8 mouse cellular contexts compared by ENCODE assay signal in the genomic region with DNA sequence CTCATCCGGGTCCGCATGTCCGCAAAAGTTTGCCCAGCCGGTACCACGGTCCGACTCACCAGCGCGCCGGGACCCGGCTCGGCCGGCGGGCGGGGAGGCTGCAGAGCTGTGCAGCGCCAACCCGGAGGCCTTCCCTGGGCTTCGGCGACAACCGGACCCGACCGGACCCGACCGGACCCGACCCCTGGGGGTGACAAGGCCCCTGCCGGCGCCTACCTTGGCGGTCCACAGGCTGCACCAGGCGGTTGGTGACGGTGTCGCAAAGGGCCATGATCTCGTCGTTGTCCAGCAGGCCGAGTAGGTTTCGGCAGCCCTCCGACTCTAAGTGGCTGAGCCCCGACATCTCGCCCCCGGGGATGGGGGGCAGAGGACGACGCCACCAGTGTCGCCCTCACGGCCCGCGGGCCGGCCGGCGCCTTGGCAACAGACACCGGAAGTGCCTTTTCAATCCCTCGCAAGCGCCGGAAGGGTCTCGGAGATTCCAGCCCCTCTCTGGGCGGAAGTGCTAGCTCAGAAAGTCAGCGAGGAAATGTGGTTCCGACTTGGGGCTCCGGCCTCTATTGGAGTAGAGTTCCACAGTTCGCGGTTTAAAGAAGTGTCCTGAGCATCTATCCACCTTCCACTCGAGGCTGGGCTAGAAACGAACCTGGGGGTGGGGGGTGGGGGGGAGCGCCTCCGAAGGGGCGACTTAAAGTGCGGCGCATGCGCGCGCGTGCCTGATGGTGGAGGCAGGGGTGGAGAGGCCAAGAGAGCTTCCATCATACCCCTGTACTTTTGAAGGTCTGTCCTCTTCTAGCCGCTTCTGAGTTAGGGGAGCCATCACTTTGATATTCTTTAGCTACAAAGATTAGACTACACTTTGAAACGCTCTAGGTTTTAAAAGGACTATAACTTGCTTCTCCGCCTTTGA. TPM values are rescaled to one million over a fixed set of nuclear protein-coding genes. Genes with fewer than 3 reads are reported as not detected.
DNase-seq lines count a peak whose midpoint lies in the region; ATAC-seq and TF ChIP-seq lines count a peak whose summit lies in the region.

A gene (minus strand): TSS at position 641 of the 910 bp plus-strand sequence.

- H3K27me3 ChIP-seq in heart, embryonic 11.5 days (ENCODE audit: control insufficient read depth, insufficient read depth, low read length): no peaks in the 10 kb centered on the region
- H3K27me3 ChIP-seq in kidney, embryonic 16.5 days (ENCODE audit: insufficient read depth, low read length): no peaks in the 10 kb centered on the region
- no peaks in the 10 kb centered on the region for H3K27me3 ChIP-seq in liver, adult 2 months (ENCODE audit: control insufficient read depth, insufficient read depth, low read length)
- H3K27me3 ChIP-seq in myocyte (ENCODE audit: control insufficient read depth, insufficient read depth, insufficient read length): no peaks in the 10 kb centered on the region
- no peaks in the 10 kb centered on the region for H3K27me3 ChIP-seq in splenic B cell, adult 2 months (ENCODE audit: control insufficient read depth, insufficient read depth, low read length, poor library complexity, severe bottlenecking)

- peaks cover 5% of the 10 kb centered on the region for H3K79me2 ChIP-seq in liver, adult 2 months (ENCODE audit: control insufficient read depth, insufficient read depth, low read length)
- H3K79me2 ChIP-seq in myocyte (ENCODE audit: control insufficient read depth, insufficient read depth): peaks cover 29% of the 10 kb centered on the region

- DNase-seq in B cell, adult 2 months: peak; percentile 87 to 88
- DNase-seq in brain, adult 2 months (ENCODE audit: low read depth, low spot score): peak; percentile 96
- peak; percentile 75 for DNase-seq in liver, adult 2 months (ENCODE audit: extremely low read depth, low read depth, low spot score)
- peak; percentile 89 for DNase-seq in splenic B cell, adult 2 months (ENCODE audit: low read depth, low spot score)

- peak within 1 kb of the TSS; percentile 85 for H3K27ac ChIP-seq in heart, embryonic 11.5 days (ENCODE audit: low read depth, low read length)
- H3K27ac ChIP-seq in kidney, embryonic 16.5 days (ENCODE audit: low read length): peak within 1 kb of the TSS; percentile 87
- H3K27ac ChIP-seq in liver, adult 2 months (replicated peaks; ENCODE audit: insufficient read depth, low read depth, low read length): peak within 1 kb of the TSS; percentile 81

- peak within 1 kb of the TSS; percentile 88 for H3K9ac ChIP-seq in heart, embryonic 11.5 days (ENCODE audit: low read depth, low read length)
- H3K9ac ChIP-seq in kidney, embryonic 16.5 days (replicated peaks; ENCODE audit: low read length): peak within 1 kb of the TSS; percentile 89
- peak within 1 kb of the TSS; percentile 96 for H3K9ac ChIP-seq in liver, adult 2 months (ENCODE audit: low read depth, low read length)

- peak within 1 kb of the TSS; percentile 87 for H3K4me3 ChIP-seq in heart, embryonic 11.5 days (ENCODE audit: low read depth, low read length)
- peak within 1 kb of the TSS; percentile 83 for H3K4me3 ChIP-seq in kidney, embryonic 16.5 days (ENCODE audit: low read length)
- peak within 1 kb of the TSS; percentile 89 for H3K4me3 ChIP-seq in liver, adult 2 months (ENCODE audit: insufficient read depth, low read depth, low read length)
- H3K4me3 ChIP-seq in myocyte: peak within 1 kb of the TSS; percentile 59

- H3K9me3 ChIP-seq in heart, embryonic 11.5 days (replicated peaks; ENCODE audit: control insufficient read depth, low read length): no peaks in the 10 kb centered on the region
- H3K9me3 ChIP-seq in kidney, embryonic 16.5 days (ENCODE audit: low read length): no peaks in the 10 kb centered on the region

- peak within 1 kb of the TSS; percentile 22 for H3ac ChIP-seq in myocyte (ENCODE audit: control insufficient read depth, insufficient read length)

- no peaks in the 10 kb centered on the region; the same call in 1 of the 2 replicates for H3K36me3 ChIP-seq in heart, embryonic 11.5 days (ENCODE audit: control insufficient read depth, insufficient read depth, low read length)
- H3K36me3 ChIP-seq in kidney, embryonic 16.5 days (ENCODE audit: insufficient read depth, low read length): peaks cover 13% of the 10 kb centered on the region; the same call in 1 of the 2 replicates
- peaks cover 3% of the 10 kb centered on the region for H3K36me3 ChIP-seq in liver, adult 2 months (ENCODE audit: control insufficient read depth, insufficient read depth, low read length)
- peaks cover 7% of the 10 kb centered on the region for H3K36me3 ChIP-seq in myocyte (ENCODE audit: control insufficient read depth, insufficient read depth)
- no peaks in the 10 kb centered on the region for H3K36me3 ChIP-seq in splenic B cell, adult 2 months (ENCODE audit: control insufficient read depth, insufficient read depth, low read length, poor library complexity, severe bottlenecking)

- peak; percentile 54; the same call in 1 of the 2 replicates for TF ChIP-seq POLR2A in liver, adult 2 months (IDR thresholded peaks at IDR 0.05; ENCODE audit: extremely low read depth, insufficient read depth, low read length)
- peak; percentile 76 for TF ChIP-seq POLR2A in myocyte (IDR thresholded peaks at IDR 0.05; ENCODE audit: insufficient read length, low read depth)

- 0 out of 2 replicates have a peak, but pooled peaks have one; percentile 4 for TF ChIP-seq CTCF in liver, adult 2 months (IDR thresholded peaks at IDR 0.05; ENCODE audit: low read depth, low read length)

- no peaks in the 10 kb centered on the region for H3K4me1 ChIP-seq in heart, embryonic 11.5 days (ENCODE audit: control insufficient read depth, insufficient read depth, low read length)
- H3K4me1 ChIP-seq in kidney, embryonic 16.5 days (ENCODE audit: insufficient read depth, low read length): peaks cover 10% of the 10 kb centered on the region; the same call in 1 of the 2 replicates
- H3K4me1 ChIP-seq in liver, adult 2 months (ENCODE audit: control insufficient read depth, insufficient read depth, low read length): peaks cover 6% of the 10 kb centered on the region

- peak within 1 kb of the TSS; percentile 63 for H3K4me2 ChIP-seq in heart, embryonic 11.5 days
- peak within 1 kb of the TSS; percentile 59 for H3K4me2 ChIP-seq in kidney, embryonic 16.5 days (replicated peaks; ENCODE audit: low read depth, low read length)
- H3K4me2 ChIP-seq in myocyte (ENCODE audit: low read depth): peak within 1 kb of the TSS; percentile 70

- ATAC-seq in erythroblast, adult 5-6 weeks (replicated peaks; ENCODE audit: low FRiP score, poor library complexity, severe bottlenecking): peak; percentile 89
- peak; percentile 82 for ATAC-seq in heart, embryonic 11.5 days (replicated peaks; ENCODE audit: insufficient number of reproducible peaks, low FRiP score, low TSS enrichment)
- ATAC-seq in kidney, embryonic 16.5 days (ENCODE audit: low FRiP score, low TSS enrichment): peak; percentile 98

- 2% methylated on average over 72 of the region's 72 CpGs for WGBS in heart, embryonic 11.5 days (ENCODE audit: insufficient replicate concordance)
- WGBS in kidney, embryonic 16.5 days: 2% methylated on average over 72 of the region's 72 CpGs
- WGBS in liver, adult 2 months: 2% methylated on average over 72 of the region's 72 CpGs

TF ChIP-seq in myocyte, 11 proteins besides CTCF, POLR2A, EP300 and RAD21:
- peak; percentile 83 for TF ChIP-seq POLR2AphosphoS2 (IDR thresholded peaks at IDR 0.05; ENCODE audit: insufficient read length, low read depth)
- no peak for TF ChIP-seq USF1 (IDR thresholded peaks at IDR 0.05; ENCODE audit: low read depth)

RNA-seq across cellular contexts. Expression of the gene that starts here (rescaled TPM):
- 5.0 and 8.2 TPM in 2 replicates for total RNA-seq in erythroblast, adult 5-6 weeks (2015; ENCODE audit: low replicate concordance)
- total RNA-seq in erythroblast, adult 5-6 weeks (2017; ENCODE audit: low replicate concordance): 9.5 and 10.4 TPM in 2 replicates
- polyA plus RNA-seq in heart, embryonic 11.5 days (2014; fragmentation: Nextera tagmentation; extraction: Ambion mirVana): 21.4 and 22.3 TPM in 2 replicates
- polyA plus RNA-seq in kidney, embryonic 16.5 days (2015; fragmentation: Nextera tagmentation; extraction: Ambion mirVana): 20.4 and 21.3 TPM in 2 replicates
- 15.7 and 15.9 TPM in 2 replicates for total RNA-seq in liver, adult 2 months (2014; rRNA removed)
- 3.6 and 4.8 TPM in 2 replicates for polyA plus RNA-seq in liver, adult 2 months (2012; rRNA removed)
- polyA plus RNA-seq in myocyte (2012; fragmentation: generic; extraction: Trizol): 16.3 TPM

Comparison
In these comparisons a context has a peak if more than half of its experiments do, and no peak if none do; other contexts are left out.
1. Peak in every context shown above with its lines: DNase-seq, ATAC-seq, H3K4me3 ChIP-seq and H3K27ac ChIP-seq.